Mouse (Mus musculus) brain, embryonic 14.5 days (tissue): ENCODE results near the gene Gm20661. TPM values are rescaled to one million over a fixed set of nuclear protein-coding genes. Genes with fewer than 3 reads are reported as not detected.
A peak's percentile ranks its signal among the peaks of the same experiment; 100 is the strongest.

Experiments
- DNase-seq: peaks from one replicate; pipeline ENCODE4 v3.0.0-alpha.2; 2011; ENCODE audit warnings: low read depth
- CTCF ChIP-seq: fragments of 200-500 bp; IDR thresholded peaks from 2 replicates; pipeline ENCODE4 v1.5.1; 2012; ENCODE audit warnings: inconsistent platforms, mild to moderate bottlenecking, moderate library complexity, borderline replicate concordance; ENCODE audit not compliant: insufficient read depth, insufficient read length; ENCODE audit errors: extremely low read depth
- POLR2A ChIP-seq: fragments of 200-500 bp; IDR thresholded peaks from 2 replicates; pipeline ENCODE4 v1.6.1; 2012; ENCODE audit warnings: mild to moderate bottlenecking, inconsistent platforms, borderline replicate concordance; ENCODE audit not compliant: poor library complexity, insufficient read depth, insufficient read length, severe bottlenecking; ENCODE audit errors: extremely low read depth
- polyA plus RNA-seq: library from polyadenylated mRNA; depleted of rRNA; stranded (reverse); fragments of >200 nt; gene quantifications from 2 replicates; pipeline ENCODE4 v1.2.3, GENCODE M21; 2012

The Gm20661 gene
- polyA plus RNA-seq, 1 experiment: 1.7 TPM

- TF ChIP-seq POLR2A (no peak), CTCF (no peak)
- no peak for DNase-seq
Measured at GRCm38 (mm10) chr9:107970311-107970710, 12.5 kb upstream of the Gm20661 start.

GRCm38 (mm10) chr9:107971690-107972541, 10.9 kb upstream of the Gm20661 start:
- TF ChIP-seq POLR2A (no peak), CTCF (no peak)
- no peak for DNase-seq

GRCm38 (mm10) chr9:107974491-107975171, 8.2 kb upstream of the Gm20661 start:
- DNase-seq: no peak
- no peak for TF ChIP-seq CTCF
- TF ChIP-seq POLR2A: no peak

- no peak for TF ChIP-seq POLR2A
- no peak for TF ChIP-seq CTCF
- no peak for DNase-seq
Measured at GRCm38 (mm10) chr9:107975399-107976386, 7.2 kb upstream of the Gm20661 start, which contains the start of gene Uba7. Gene Uba7, plus strand, starts transcription at chr9:107975505.

GRCm38 (mm10) chr9:107978815-107979214, 4.0 kb upstream of the Gm20661 start:
- DNase-seq: no peak
- TF ChIP-seq POLR2A: no peak
- TF ChIP-seq CTCF: no peak

- DNase-seq: peak; percentile 12
- TF ChIP-seq POLR2A (no peak), CTCF (no peak)
Measured at GRCm38 (mm10) chr9:107981684-107982605, 913 bp upstream of the Gm20661 start.

GRCm38 (mm10) chr9:107983421-107983890, 598 bp downstream of the Gm20661 start:
- DNase-seq: peak; percentile 64
- TF ChIP-seq POLR2A (no peak), CTCF (no peak)

GRCm38 (mm10) chr9:107984052-107984753, 1.3 kb downstream of the Gm20661 start:
- no peak for DNase-seq
- no peak for TF ChIP-seq POLR2A
- no peak for TF ChIP-seq CTCF

- DNase-seq: no peak
- TF ChIP-seq POLR2A (no peak), CTCF (no peak)
Measured at GRCm38 (mm10) chr9:107984754-107985055, 1.8 kb downstream of the Gm20661 start.
